25 mouse cellular contexts compared by ENCODE assay signal in the genomic region with DNA sequence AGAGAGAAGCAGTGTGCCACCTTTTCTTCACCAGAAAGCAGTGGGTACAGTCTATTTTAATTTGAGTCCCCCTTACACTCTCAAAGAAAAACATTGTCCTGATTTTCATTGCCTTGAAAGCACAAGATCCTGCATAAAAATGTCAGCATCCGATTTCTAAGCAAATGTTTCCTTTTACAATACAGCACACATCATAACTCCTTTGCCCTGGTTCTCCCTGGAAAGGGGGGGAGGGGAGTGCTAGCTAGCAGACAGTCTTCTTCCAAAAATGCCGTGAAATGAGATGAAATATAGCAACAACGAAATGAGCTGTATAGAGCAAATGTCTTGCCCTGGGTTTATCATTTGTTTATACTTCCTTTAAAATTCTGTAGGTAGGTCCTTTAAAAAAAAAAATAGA.
A peak's percentile ranks its signal among the peaks of the same experiment; 100 is the strongest.
DNase-seq lines count a peak whose midpoint lies in the region; ATAC-seq and TF ChIP-seq lines count a peak whose summit lies in the region.
"Had no signal": no experiment of that assay in that cellular context is flagged by ENCODE, and none has a peak within 500 bp of the region (broad histone marks: within the 10 kb centered on the region; RNA-seq: fewer than 3 reads in every experiment).

No protein-coding gene starts in this region.

- WGBS in embryonic facial prominence, embryonic 13.5 days: 43% methylated on average over 3 of the region's 3 CpGs
- 76% methylated on average over 3 of the region's 3 CpGs for WGBS in embryonic facial prominence, embryonic 10.5 days
- 17% methylated on average over 3 of the region's 3 CpGs for WGBS in kidney, postnatal 0 days
- WGBS in midbrain, embryonic 14.5 days: 72% methylated on average over 3 of the region's 3 CpGs
- 74% methylated on average over 3 of the region's 3 CpGs for WGBS in midbrain, embryonic 11.5 days

- no peak for DNase-seq in embryonic facial prominence, embryonic 10.5 days (ENCODE audit: low spot score)
- peak; percentile 63 for DNase-seq in kidney, postnatal 0 days (ENCODE audit: low spot score)
- no peak for DNase-seq in kidney, postnatal 25 days
- DNase-seq in midbrain, embryonic 14.5 days: peak; percentile 4
- DNase-seq in midbrain, embryonic 11.5 days (ENCODE audit: low spot score, missing footprints): no peak
- DNase-seq: adrenal gland, adult 8-10 months; adrenal gland, postnatal 25 days; cerebellum, adult 11-12 months; cerebellum, adult 8-10 months; cerebellum, postnatal 10 days; gastrocnemius, postnatal 10 days; gastrocnemius, postnatal 36 days; heart, adult 2 months; heart, postnatal 14 days; heart, postnatal 4 days had no signal

- no peak for TF ChIP-seq CTCF in kidney, postnatal 0 days (IDR thresholded peaks at IDR 0.05; ENCODE audit: low read depth)

- no peak overlapping the region for H3K9ac ChIP-seq in embryonic facial prominence, embryonic 13.5 days
- no peak overlapping the region for H3K9ac ChIP-seq in kidney, postnatal 0 days (ENCODE audit: low read depth, low read length)
- no peak overlapping the region for H3K9ac ChIP-seq in midbrain, embryonic 14.5 days (replicated peaks; ENCODE audit: low read length)
- H3K9ac ChIP-seq in midbrain, embryonic 11.5 days (ENCODE audit: low read length): no peak overlapping the region
- H3K9ac ChIP-seq: embryonic facial prominence, embryonic 12.5 days; forebrain, embryonic 12.5 days; forebrain, embryonic 15.5 days; heart, embryonic 13.5 days; hindbrain, embryonic 14.5 days had no signal

- H3K4me1 ChIP-seq in embryonic facial prominence, embryonic 13.5 days: no peaks in the 10 kb centered on the region
- no peaks in the 10 kb centered on the region; the same call in 1 of the 2 replicates for H3K4me1 ChIP-seq in embryonic facial prominence, embryonic 10.5 days
- no peaks in the 10 kb centered on the region for H3K4me1 ChIP-seq in kidney, postnatal 0 days (replicated peaks; ENCODE audit: insufficient read depth, low read length)
- H3K4me1 ChIP-seq in midbrain, embryonic 14.5 days (ENCODE audit: control insufficient read depth, insufficient read depth, low read length): no peaks in the 10 kb centered on the region
- H3K4me1 ChIP-seq in midbrain, embryonic 11.5 days (ENCODE audit: control insufficient read depth, insufficient read depth, low read length): no peaks in the 10 kb centered on the region
- H3K4me1 ChIP-seq: embryonic facial prominence, embryonic 12.5 days; forebrain, embryonic 12.5 days; forebrain, embryonic 15.5 days had no signal

- peak overlapping the region; percentile 7; the same call in 1 of the 2 replicates for H3K4me2 ChIP-seq in embryonic facial prominence, embryonic 13.5 days
- no peak overlapping the region for H3K4me2 ChIP-seq in kidney, postnatal 0 days (ENCODE audit: low read length)
- H3K4me2 ChIP-seq in midbrain, embryonic 14.5 days (ENCODE audit: low read length): no peak overlapping the region
- H3K4me2 ChIP-seq in midbrain, embryonic 11.5 days: no peak overlapping the region
- H3K4me2 ChIP-seq: embryonic facial prominence, embryonic 12.5 days; forebrain, embryonic 12.5 days; forebrain, embryonic 15.5 days; heart, embryonic 13.5 days; hindbrain, embryonic 14.5 days had no signal

- ATAC-seq in embryonic facial prominence, embryonic 13.5 days (ENCODE audit: insufficient number of reproducible peaks, insufficient read depth, low FRiP score, low TSS enrichment, low read depth): no peak
- no peak for ATAC-seq in kidney, postnatal 0 days (replicated peaks; ENCODE audit: low FRiP score, low read depth)
- no peak for ATAC-seq in midbrain, embryonic 14.5 days (ENCODE audit: low FRiP score, low TSS enrichment)
- ATAC-seq in midbrain, embryonic 11.5 days (ENCODE audit: low FRiP score): no peak
- ATAC-seq: activated CD4-positive, CD25-positive, alpha-beta regulatory T cell, adult 4 months; forebrain, embryonic 15.5 days; hindbrain, postnatal 0 days had no signal

- H3K27ac ChIP-seq in embryonic facial prominence, embryonic 13.5 days: no peak overlapping the region
- no peak overlapping the region for H3K27ac ChIP-seq in embryonic facial prominence, embryonic 10.5 days (replicated peaks)
- H3K27ac ChIP-seq in kidney, postnatal 0 days: no peak overlapping the region
- H3K27ac ChIP-seq in midbrain, embryonic 14.5 days (replicated peaks; ENCODE audit: low read depth, low read length): no peak overlapping the region
- no peak overlapping the region for H3K27ac ChIP-seq in midbrain, embryonic 11.5 days (ENCODE audit: low read depth, low read length)
- H3K27ac ChIP-seq: embryonic facial prominence, embryonic 12.5 days; forebrain, embryonic 12.5 days; forebrain, embryonic 15.5 days; heart, adult 2 months; heart, embryonic 10.5 days; heart, embryonic 13.5 days; hindbrain, embryonic 14.5 days; hindbrain, postnatal 0 days had no signal

- H3K27me3 ChIP-seq in embryonic facial prominence, embryonic 13.5 days: no peaks in the 10 kb centered on the region
- H3K27me3 ChIP-seq in embryonic facial prominence, embryonic 10.5 days (replicated peaks; ENCODE audit: low read depth, poor library complexity, severe bottlenecking): no peaks in the 10 kb centered on the region
- no peaks in the 10 kb centered on the region for H3K27me3 ChIP-seq in kidney, postnatal 0 days (ENCODE audit: insufficient read depth, low read length)
- H3K27me3 ChIP-seq in midbrain, embryonic 14.5 days (ENCODE audit: control insufficient read depth, insufficient read depth, low read length): no peaks in the 10 kb centered on the region
- H3K27me3 ChIP-seq in midbrain, embryonic 11.5 days (ENCODE audit: control insufficient read depth, insufficient read depth, low read length): no peaks in the 10 kb centered on the region
- H3K27me3 ChIP-seq: embryonic facial prominence, embryonic 12.5 days; forebrain, embryonic 12.5 days; forebrain, embryonic 15.5 days; heart, embryonic 13.5 days had no signal

- no peaks in the 10 kb centered on the region for H3K9me3 ChIP-seq in embryonic facial prominence, embryonic 13.5 days
- H3K9me3 ChIP-seq in embryonic facial prominence, embryonic 10.5 days: no peaks in the 10 kb centered on the region
- H3K9me3 ChIP-seq in kidney, postnatal 0 days (replicated peaks; ENCODE audit: low read length): no peaks in the 10 kb centered on the region
- H3K9me3 ChIP-seq in midbrain, embryonic 14.5 days (ENCODE audit: control insufficient read depth, low read length): no peaks in the 10 kb centered on the region
- H3K9me3 ChIP-seq in midbrain, embryonic 11.5 days (ENCODE audit: control insufficient read depth, low read length): no peaks in the 10 kb centered on the region
- H3K9me3 ChIP-seq: embryonic facial prominence, embryonic 12.5 days; forebrain, embryonic 12.5 days; forebrain, embryonic 15.5 days; heart, embryonic 10.5 days; heart, embryonic 13.5 days had no signal

- H3K36me3 ChIP-seq in embryonic facial prominence, embryonic 13.5 days: no peaks in the 10 kb centered on the region
- no peaks in the 10 kb centered on the region for H3K36me3 ChIP-seq in embryonic facial prominence, embryonic 10.5 days (replicated peaks)
- no peaks in the 10 kb centered on the region for H3K36me3 ChIP-seq in kidney, postnatal 0 days (ENCODE audit: insufficient read depth, low read length)
- H3K36me3 ChIP-seq in midbrain, embryonic 14.5 days (ENCODE audit: control insufficient read depth, insufficient read depth, low read length): no peaks in the 10 kb centered on the region
- H3K36me3 ChIP-seq in midbrain, embryonic 11.5 days (ENCODE audit: control insufficient read depth, insufficient read depth, low read length): no peaks in the 10 kb centered on the region
- H3K36me3 ChIP-seq: embryonic facial prominence, embryonic 12.5 days; forebrain, embryonic 12.5 days; forebrain, embryonic 15.5 days; heart, embryonic 10.5 days; heart, embryonic 13.5 days had no signal

- no peak overlapping the region for H3K4me3 ChIP-seq in embryonic facial prominence, embryonic 13.5 days
- H3K4me3 ChIP-seq in embryonic facial prominence, embryonic 10.5 days: no peak overlapping the region
- no peak overlapping the region for H3K4me3 ChIP-seq in kidney, postnatal 0 days (replicated peaks; ENCODE audit: low read depth, low read length)
- H3K4me3 ChIP-seq in midbrain, embryonic 14.5 days (replicated peaks; ENCODE audit: low read depth, low read length): no peak overlapping the region
- H3K4me3 ChIP-seq in midbrain, embryonic 11.5 days (ENCODE audit: low read depth, low read length): no peak overlapping the region
- H3K4me3 ChIP-seq: embryonic facial prominence, embryonic 12.5 days; erythroblast, embryonic 14.5 days; forebrain, embryonic 12.5 days; forebrain, embryonic 15.5 days; heart, adult 2 months; heart, embryonic 10.5 days; heart, embryonic 13.5 days had no signal

Comparison
In these comparisons a context has a peak if more than half of its experiments do, and no peak if none do; other contexts are left out.
1. DNase-seq: peak in kidney, postnatal 0 days (single experiment) and midbrain, embryonic 14.5 days (single experiment); none in embryonic facial prominence, embryonic 10.5 days (single experiment), kidney, postnatal 25 days (0 of 2) and midbrain, embryonic 11.5 days (single experiment).